Mouse (Mus musculus) kidney, adult 2 months (tissue): ENCODE measurements around the gene Sgf29.

ENCODE experiments used
- CTCF ChIP-seq: fragments of 200-500 bp; conservative IDR thresholded peaks from 2 replicates; pipeline ENCODE4 v1.5.1; 2011; ENCODE audit warnings: low read depth, mild to moderate bottlenecking, control low read depth, low read length, moderate library complexity, mixed read lengths; ENCODE audit not compliant: insufficient read depth, insufficient read length
- POLR2A ChIP-seq: fragments of 200-500 bp; IDR thresholded peaks from one replicate; pipeline ENCODE4 v1.6.1; 2011; ENCODE audit warnings: low read depth, low read length, control low read depth

DNA sequence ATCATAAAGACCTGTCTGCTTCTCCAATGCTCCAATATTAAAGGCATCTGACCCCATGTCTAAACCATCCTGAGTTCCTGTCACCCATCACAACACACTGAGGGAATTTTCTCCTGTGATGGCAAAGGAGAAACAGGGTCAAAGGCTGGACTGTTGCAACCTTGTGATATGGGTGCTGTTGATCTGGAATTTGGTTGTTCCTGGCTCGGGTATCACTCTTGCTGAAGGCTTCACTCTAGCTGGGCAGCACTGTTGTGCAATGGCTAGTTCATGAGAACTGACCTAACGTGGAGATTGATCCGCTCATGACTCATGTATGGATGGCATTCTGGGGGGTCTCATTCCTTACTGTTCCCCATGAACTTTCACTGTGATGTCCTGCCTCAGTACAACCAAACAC, 39.9 kb downstream of the Sgf29 start:
- no peak for TF ChIP-seq POLR2A
- TF ChIP-seq CTCF = no peak
